8 mouse cellular contexts compared by ENCODE assay signal in genomic region chr5:77464851-77465548, GRCm38 (mm10). TPM values are rescaled to one million over a fixed set of nuclear protein-coding genes. Genes with fewer than 3 reads are reported as not detected.
DNase-seq lines count a peak whose midpoint lies in the region; ATAC-seq and TF ChIP-seq lines count a peak whose summit lies in the region.

No protein-coding gene starts in this region.

- WGBS in lung, embryonic 15.5 days: 54% methylated on average over 19 of the region's 19 CpGs
- 57% methylated on average over 19 of the region's 19 CpGs for WGBS in small intestine, adult 2 months

- H3K4me2 ChIP-seq in lung, embryonic 15.5 days: no peak overlapping the region

- no peak overlapping the region for H3K9ac ChIP-seq in MEL (ENCODE audit: control insufficient read depth, low read depth, low read length, poor library complexity, severe bottlenecking)
- H3K9ac ChIP-seq in lung, embryonic 15.5 days: no peak overlapping the region

- H3K36me3 ChIP-seq in MEL (ENCODE audit: control insufficient read depth in 1 of 2, insufficient read depth in 2 of 2, low read length in 2 of 2): peaks cover 0 to 3% of the 10 kb centered on the region in 2 experiments; a peak in 1 of 4 replicates
- no peaks in the 10 kb centered on the region for H3K36me3 ChIP-seq in lung, embryonic 15.5 days
- H3K36me3 ChIP-seq in small intestine, adult 2 months (ENCODE audit: control insufficient read depth, insufficient read depth, low read length): no peaks in the 10 kb centered on the region

- peak; percentile 40; the same call in 1 of the 2 replicates for ATAC-seq in lung, embryonic 15.5 days (ENCODE audit: borderline replicate concordance, extremely low read depth, low FRiP score, low TSS enrichment)
- no peak for ATAC-seq in erythroid progenitor cell, adult 5-6 weeks (replicated peaks; ENCODE audit: low FRiP score, poor library complexity, severe bottlenecking)

- H3K4me1 ChIP-seq in MEL (ENCODE audit: control insufficient read depth in 1 of 2, insufficient read depth in 2 of 2, low read length in 2 of 2): peaks cover 0 to 3% of the 10 kb centered on the region in 2 experiments; a peak in 1 of 4 replicates
- H3K4me1 ChIP-seq in lung, embryonic 15.5 days: no peaks in the 10 kb centered on the region
- H3K4me1 ChIP-seq in small intestine, adult 2 months (ENCODE audit: control insufficient read depth, insufficient read depth, insufficient read length, low read length): no peaks in the 10 kb centered on the region

- no peaks in the 10 kb centered on the region for H3K9me3 ChIP-seq in MEL (replicated peaks; ENCODE audit: insufficient read depth, low read length)
- H3K9me3 ChIP-seq in lung, embryonic 15.5 days: no peaks in the 10 kb centered on the region

- peak in 2 of 3 experiments; percentile 59 to 76; a peak in 5 of 6 replicates for TF ChIP-seq CTCF in MEL (IDR thresholded peaks at IDR 0.05 in 2 of 3, conservative IDR thresholded peaks at IDR 0.05 in 1 of 3; ENCODE audit: control insufficient read depth in 1 of 3, insufficient read depth in 1 of 3, low read depth in 2 of 3, low read length in 3 of 3, poor library complexity in 1 of 3, severe bottlenecking in 1 of 3)
- TF ChIP-seq CTCF in small intestine, adult 2 months (IDR thresholded peaks at IDR 0.05; ENCODE audit: extremely low read depth, insufficient read length, insufficient replicate concordance, low read depth, low read length): peak; percentile 65; the same call in 1 of the 2 replicates

- TF ChIP-seq RAD21 in MEL (IDR thresholded peaks at IDR 0.05; ENCODE audit: low read depth, low read length): no peak; the same call in 1 of the 2 replicates

- no peak for TF ChIP-seq EP300 in MEL (IDR thresholded peaks at IDR 0.05; ENCODE audit: low read depth in 1 of 2, low read length in 2 of 2)

- no peak for TF ChIP-seq POLR2A in MEL (IDR thresholded peaks at IDR 0.05; ENCODE audit: control insufficient read depth in 1 of 2, insufficient read depth in 1 of 2, low read depth in 1 of 2, low read length in 2 of 2, poor library complexity in 1 of 2)
- TF ChIP-seq POLR2A in small intestine, adult 2 months (IDR thresholded peaks at IDR 0.05; ENCODE audit: low read depth, low read length): no peak

- no peak overlapping the region for H3K4me3 ChIP-seq in MEL (ENCODE audit: control insufficient read depth in 1 of 2, insufficient read depth in 1 of 2, low read depth in 2 of 2, low read length in 2 of 2)
- no peak overlapping the region for H3K4me3 ChIP-seq in lung, embryonic 15.5 days
- no peak overlapping the region for H3K4me3 ChIP-seq in small intestine, adult 2 months (ENCODE audit: low read depth, low read length)

- no peaks in the 10 kb centered on the region for H3K79me2 ChIP-seq in MEL (ENCODE audit: control insufficient read depth, insufficient read depth, low read length, poor library complexity)

- no peak overlapping the region for H3K27ac ChIP-seq in MEL (ENCODE audit: control insufficient read depth, low read depth, low read length)
- H3K27ac ChIP-seq in lung, embryonic 15.5 days: no peak overlapping the region
- no peak overlapping the region for H3K27ac ChIP-seq in small intestine, adult 2 months (ENCODE audit: insufficient read depth, low read depth, low read length)

- peak; percentile 66 for DNase-seq in 416B (ENCODE audit: low read depth)
- DNase-seq in MEL (ENCODE audit: low read depth, low spot score): peak; percentile 38
- DNase-seq in cerebellum, adult 9-10 months: peak; percentile 45
- peak; percentile 60 to 75 for DNase-seq in gastrocnemius, postnatal 36 days
- DNase-seq in kidney, postnatal 36 days: peak; percentile 83 to 94

- H3K27me3 ChIP-seq in MEL (ENCODE audit: control insufficient read depth in 1 of 2, insufficient read depth in 2 of 2, low read length in 2 of 2): no peaks in the 10 kb centered on the region
- no peaks in the 10 kb centered on the region for H3K27me3 ChIP-seq in lung, embryonic 15.5 days
- H3K27me3 ChIP-seq in small intestine, adult 2 months (ENCODE audit: control insufficient read depth, insufficient read depth, low read length): no peaks in the 10 kb centered on the region

- intact Hi-C loops in gastrocnemius, postnatal 36 days (cut with DNase I): loop anchor here (10.0 kb wide), 1 partner anchor 340 kb away; no protein-coding TSS in a partner anchor

TF ChIP-seq in MEL, 35 proteins besides CTCF, POLR2A, EP300 and RAD21:
- no peak for TF ChIP-seq CHD1 (IDR thresholded peaks at IDR 0.05; ENCODE audit: low read depth, low read length)
- TF ChIP-seq TAL1 (IDR thresholded peaks at IDR 0.05; ENCODE audit: low read length): no peak
- TF ChIP-seq POLR2AphosphoS2 (IDR thresholded peaks at IDR 0.05; ENCODE audit: low read length): no peak
- TF ChIP-seq SMC3 (IDR thresholded peaks at IDR 0.05; ENCODE audit: low read depth, low read length): peak; percentile 32

RNA-seq across cellular contexts. Expression of gene Igfbp7, which starts 57.2 kb away (rescaled TPM):
- total RNA-seq in MEL (2012; rRNA removed): not detected in 2 replicates
- polyA plus RNA-seq in MEL (2012; ENCODE audit: insufficient read depth in 1 of 2, insufficient read length in 2 of 2, low read depth in 1 of 2, low replicate concordance in 2 of 2, missing spikeins in 1 of 2): under 1 TPM in 1 of 2 experiments, not detected in 1; 0.07 TPM
- total RNA-seq in gastrocnemius, postnatal 36 days (2021): 100 to 1,000 TPM in 1 of 2 experiments, 10 to 100 TPM in 1; 90.8 to 112 TPM
- 77.7 and 88.4 TPM in 2 replicates for polyA plus RNA-seq in lung, embryonic 15.5 days (2015; fragmentation: Nextera tagmentation; extraction: Ambion mirVana)
- polyA plus RNA-seq in small intestine, adult 2 months (2012; rRNA removed): 664 and 1,449 TPM in 2 replicates
- 3.8 and 7.6 TPM in 2 replicates for total RNA-seq in erythroid progenitor cell, adult 5-6 weeks (2015; ENCODE audit: low replicate concordance)
- 0.90 TPM in 1 of 2 replicates, not detected in the other for total RNA-seq in erythroid progenitor cell, adult 5-6 weeks (2017; ENCODE audit: low replicate concordance)

Comparison
In these comparisons a context has a peak if more than half of its experiments do, and no peak if none do; other contexts are left out.
1. DNase-seq: peak in every context shown above with its lines; median percentile 88 in kidney, postnatal 36 days; 68 in gastrocnemius, postnatal 36 days; 66 in 416B; 45 in cerebellum, adult 9-10 months; 38 in MEL.
2. RNA of gene Igfbp7, which starts 57.2 kb away (total RNA-seq): 90.8 to 112 TPM in gastrocnemius, postnatal 36 days; 0.90 to 7.6 TPM in erythroid progenitor cell, adult 5-6 weeks and not detected in MEL; every median in the first group is over 10 times any median in the second.